Mouse (Mus musculus) gastrocnemius, adult 8-10 months (tissue): ENCODE measurements around the gene Atp1a1. TPM values are rescaled to one million over a fixed set of nuclear protein-coding genes. Genes with fewer than 3 reads are reported as not detected.

Source experiments
- DNase-seq, 2 experiments: peaks; one replicate each; pipeline ENCODE4 v3.0.0; 2022; ENCODE audit warnings: low spot score in 2 of 2
- total RNA-seq, 4 experiments: library from RNA; stranded (reverse); gene quantifications; 2 replicates each; pipeline ENCODE4 v1.2.4; 2022

Gene Atp1a1
- total RNA-seq, 4 experiments from 2014 or later = 75.7 to 99.5 (median 84.9) TPM

GRCm38 (mm10) chr3:101594982-101595381, 9.5 kb downstream of the Atp1a1 start:
- no peak for DNase-seq

- no peak for DNase-seq
Measured at GRCm38 (mm10) chr3:101593266-101593651, 11.2 kb downstream of the Atp1a1 start.

- no peak for DNase-seq
Measured at GRCm38 (mm10) chr3:101592281-101593265, 11.9 kb downstream of the Atp1a1 start.

- no peak for DNase-seq
Measured at GRCm38 (mm10) chr3:101590380-101590779, 14.1 kb downstream of the Atp1a1 start.

GRCm38 (mm10) chr3:101588299-101588698, 16.2 kb downstream of the Atp1a1 start:
- no peak for DNase-seq

DNA sequence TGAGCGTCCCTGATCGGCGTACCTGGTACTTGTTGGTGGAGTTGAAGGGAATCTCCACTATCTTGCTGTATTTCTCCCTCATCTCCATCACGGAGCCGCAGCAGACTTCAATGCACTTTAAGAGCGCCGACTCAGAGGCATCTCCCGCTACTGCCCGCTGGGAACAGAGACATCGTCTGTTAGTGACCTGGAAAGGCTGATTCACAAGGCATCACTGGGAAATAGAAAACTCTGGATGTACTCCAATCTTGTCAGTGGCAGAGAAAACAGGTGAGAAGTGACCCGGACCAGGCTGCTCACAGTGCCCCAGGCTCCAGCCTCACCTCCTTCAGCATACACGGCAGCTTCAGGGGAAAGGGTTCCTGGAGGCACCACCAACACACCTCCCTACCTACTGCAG, 17.7 kb downstream of the Atp1a1 start:
- DNase-seq = no peak

GRCm38 (mm10) chr3:101578072-101578471, 26.4 kb downstream of the Atp1a1 start:
- DNase-seq = no peak

DNA sequence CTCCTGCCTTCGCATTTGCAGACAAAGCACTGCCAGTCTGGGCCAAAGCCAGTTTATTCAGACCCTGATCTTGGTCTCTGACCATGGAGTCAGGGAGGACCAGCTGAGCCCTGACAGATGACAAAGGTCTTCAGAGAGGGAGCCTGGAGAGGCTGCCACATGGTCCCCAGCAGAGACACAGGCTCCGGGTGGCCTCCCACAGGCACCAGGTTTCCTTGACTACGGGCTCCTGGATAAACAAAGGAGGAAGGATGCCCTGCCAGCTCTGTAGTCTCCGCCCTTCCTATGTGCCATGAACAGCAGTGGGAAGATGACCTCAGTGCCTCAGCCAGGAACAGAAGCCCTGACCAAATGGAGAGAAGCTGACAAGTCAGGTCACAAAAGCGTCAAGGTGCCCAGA, 27.1 kb downstream of the Atp1a1 start:
- DNase-seq = no peak

GRCm38 (mm10) chr3:101575527-101576085, 28.9 kb downstream of the Atp1a1 start:
- no peak for DNase-seq

GRCm38 (mm10) chr3:101574463-101575193, 29.9 kb downstream of the Atp1a1 start:
- DNase-seq = no peak

GRCm38 (mm10) chr3:101572991-101573390, 31.5 kb downstream of the Atp1a1 start:
- no peak for DNase-seq

- DNase-seq = no peak
Measured at GRCm38 (mm10) chr3:101572174-101572626, 32.3 kb downstream of the Atp1a1 start.

GRCm38 (mm10) chr3:101571515-101572130, 32.9 kb downstream of the Atp1a1 start:
- no peak for DNase-seq

DNA sequence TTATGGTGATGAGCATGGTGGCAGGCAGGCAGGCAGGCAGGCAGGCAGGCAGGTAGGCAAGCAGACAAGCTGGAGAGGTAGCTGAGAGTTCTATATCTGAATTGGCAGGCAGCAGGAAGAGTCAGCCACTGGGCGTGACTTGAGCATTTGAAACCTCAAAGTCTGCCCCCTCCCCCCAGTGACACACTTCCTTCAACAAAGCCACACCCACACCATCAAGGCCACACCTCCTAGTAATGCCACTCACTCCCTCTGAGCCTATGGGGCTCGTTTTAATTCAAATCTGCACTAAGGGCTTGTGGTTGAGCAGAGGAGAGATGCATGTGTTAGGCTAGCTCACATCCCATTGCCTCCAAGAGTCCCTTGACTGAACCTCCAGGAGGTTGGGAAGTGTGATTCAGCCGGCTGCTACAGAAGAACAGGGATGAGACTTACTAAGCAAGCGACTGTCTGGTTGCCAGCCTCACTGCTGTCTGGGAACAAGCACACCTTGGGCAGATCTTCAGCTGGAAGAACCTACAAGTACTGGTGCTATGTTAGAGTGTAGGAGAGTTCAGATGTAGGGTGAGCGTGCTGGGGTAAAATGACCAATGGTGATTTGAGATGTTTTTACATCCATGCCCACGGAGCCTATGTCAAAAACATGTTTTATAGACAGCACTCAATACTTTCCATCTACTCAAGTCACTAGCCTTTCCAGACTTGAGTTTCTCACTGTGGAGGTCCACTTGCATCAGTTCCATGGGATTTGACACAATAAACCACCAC, 33.6 kb downstream of the Atp1a1 start:
- DNase-seq = no peak

DNA sequence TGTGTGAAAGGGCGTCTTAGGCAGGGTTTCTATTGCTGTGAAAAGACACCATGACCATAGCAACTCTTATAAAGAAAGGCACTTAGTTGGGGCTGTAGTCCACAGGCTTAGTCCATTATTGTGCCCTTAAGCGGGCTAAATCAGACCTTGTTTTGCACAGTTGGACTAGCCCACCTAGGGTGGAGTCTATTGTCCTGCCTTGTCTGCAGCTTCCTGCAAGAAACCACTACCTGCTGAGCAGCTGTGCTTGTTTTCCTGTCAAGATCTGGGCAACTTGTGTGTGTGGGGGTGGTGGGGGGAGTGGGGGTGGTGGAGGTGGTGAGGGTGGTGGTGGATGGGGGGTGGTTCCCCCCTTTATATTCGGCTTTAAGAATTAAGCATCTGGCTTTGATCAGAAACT, 34.2 kb downstream of the Atp1a1 start:
- no peak for DNase-seq

DNA sequence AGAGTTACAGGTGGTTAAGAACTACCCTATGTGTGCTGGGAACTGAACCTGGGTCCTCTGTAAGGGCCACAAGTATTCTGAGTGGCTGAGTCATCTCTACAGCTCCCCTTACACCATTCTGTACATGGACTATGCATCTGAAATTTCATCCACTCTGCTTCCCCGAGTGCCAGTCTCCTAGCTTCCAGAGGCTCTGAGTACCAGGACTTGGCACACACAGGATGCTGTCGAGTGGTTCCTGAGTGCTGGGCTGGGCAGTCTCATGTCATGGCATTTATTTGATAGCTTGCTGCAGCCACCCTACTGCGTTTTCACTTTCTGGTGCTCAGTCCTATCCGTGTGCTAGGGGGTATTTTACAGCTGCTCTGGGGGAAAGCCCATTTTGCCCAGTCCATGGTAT, 35.9 kb downstream of the Atp1a1 start:
- DNase-seq = peak; percentile 11 to 44

DNA sequence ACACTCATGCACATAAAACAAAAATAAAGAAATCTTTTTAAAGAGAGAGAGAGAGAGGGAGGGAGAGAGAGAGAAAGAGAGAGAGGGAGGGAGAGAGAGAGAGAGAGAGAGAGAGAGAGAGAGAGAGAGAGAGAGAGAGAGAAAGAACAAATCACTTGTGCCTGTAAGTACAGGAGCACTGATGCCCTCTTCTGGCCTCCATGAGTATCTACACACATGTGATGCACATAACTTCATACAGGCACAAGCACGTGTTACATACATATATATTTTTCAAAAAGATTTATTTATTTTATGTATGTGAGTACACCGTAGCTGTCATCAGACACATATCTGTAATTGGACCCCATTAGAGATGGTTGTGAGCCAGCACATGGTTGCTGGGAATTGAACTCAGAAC, 40.5 kb downstream of the Atp1a1 start:
- no peak for DNase-seq

- DNase-seq = no peak
Measured at GRCm38 (mm10) chr3:101562510-101563209, 41.8 kb downstream of the Atp1a1 start.

DNA sequence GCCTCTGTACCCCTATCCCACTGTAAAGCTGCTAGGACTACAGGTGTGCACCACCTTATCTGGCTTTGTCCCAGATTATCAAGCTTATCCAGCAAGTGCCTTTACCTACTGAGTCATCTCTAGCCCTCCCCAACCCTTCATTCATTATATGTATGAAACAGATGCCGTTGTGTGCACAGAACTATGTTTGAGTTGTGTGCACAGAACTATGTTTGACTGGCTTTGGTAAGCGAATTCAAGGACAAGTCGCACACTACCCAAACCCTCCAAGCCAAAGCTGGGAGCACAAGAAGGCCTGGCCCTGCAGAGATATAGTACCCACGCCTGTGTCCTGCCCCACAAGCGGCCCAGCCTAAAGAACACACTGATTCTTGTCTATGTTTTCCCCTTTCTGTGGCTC, 42.5 kb downstream of the Atp1a1 start:
- no peak for DNase-seq

DNA sequence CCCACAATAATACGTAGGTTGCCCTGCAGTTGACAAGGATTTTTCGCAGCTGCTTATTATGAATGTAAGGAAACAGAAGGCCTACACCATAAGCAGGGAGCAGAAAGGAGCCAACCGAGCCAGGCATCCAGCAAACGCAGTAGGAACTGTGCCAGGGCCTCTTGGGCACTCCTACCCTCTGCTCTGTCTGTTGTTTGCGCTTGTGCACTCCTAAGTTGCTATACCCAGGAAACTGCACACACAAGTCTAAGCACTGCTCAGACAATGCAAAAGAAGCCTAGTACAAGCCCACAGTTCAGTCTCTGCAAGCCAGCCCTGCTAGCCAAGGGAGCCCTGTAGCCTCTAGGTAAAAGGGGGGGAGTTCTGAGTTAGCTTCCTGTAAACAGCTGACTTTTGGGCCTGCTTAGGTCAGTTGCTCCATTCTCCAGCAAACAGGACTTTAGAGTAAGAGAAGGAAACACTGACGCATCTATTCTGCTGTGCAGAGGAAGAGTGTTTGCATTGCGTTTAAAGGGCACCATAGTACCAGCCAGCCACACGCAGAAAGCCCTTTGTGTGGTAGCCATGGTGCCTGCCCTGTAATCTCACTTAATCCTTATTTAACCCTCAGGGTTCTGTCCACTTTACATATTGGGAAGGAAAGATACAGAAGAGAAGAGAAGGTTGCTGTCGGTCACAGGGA, 43.5 kb downstream of the Atp1a1 start:
- DNase-seq = no peak
